Mouse (Mus musculus) spleen, adult 2 months (tissue): Measurements from ENCODE around the gene Gm20403.

ENCODE experiments used
- CTCF ChIP-seq: fragments of 200-500 bp; IDR thresholded peaks from 2 replicates; pipeline ENCODE4 v1.5.1; 2011; ENCODE audit warnings: mild to moderate bottlenecking, inconsistent platforms; ENCODE audit not compliant: insufficient read depth, insufficient read length, insufficient replicate concordance; ENCODE audit errors: extremely low read depth
- POLR2A ChIP-seq: fragments of 200-500 bp; IDR thresholded peaks from 2 replicates; pipeline ENCODE4 v1.6.1; 2011; ENCODE audit warnings: low read depth, low read length, inconsistent platforms

GRCm38 (mm10) chr12:55004396-55004795 is 18.1 kb upstream of the Gm20403 start:
- TF ChIP-seq CTCF (no peak), POLR2A (no peak)
